Mouse (Mus musculus) left cerebral cortex, postnatal 4 days (tissue): ENCODE data around the gene Serhl. TPM values are rescaled to one million over a fixed set of nuclear protein-coding genes. Genes with fewer than 3 reads are reported as not detected.
A peak's percentile ranks its signal among the peaks of the same experiment; 100 is the strongest.
"Not testable (repeated sequence)": the region's sequence is repeated elsewhere in the genome, so short reads cannot be mapped to it uniquely, and the experiment has no call there.

Experiments
- DNase-seq: peaks from one replicate; pipeline ENCODE4 v3.0.0-alpha.2; 2022
- intact Hi-C: fragments of 180-260 bp; cut with DNase I; formaldehyde crosslinking; loops from one replicate; pipeline ENCODE4 v1.15.1; 2025
- total RNA-seq, 2 experiments: library from RNA; stranded (reverse); gene quantifications; 2 replicates each; pipeline ENCODE4 v1.2.3; 2021

Serhl gene
- total RNA-seq, 2 experiments from 2014 or later: 5.1 to 7.3 TPM

DNA sequence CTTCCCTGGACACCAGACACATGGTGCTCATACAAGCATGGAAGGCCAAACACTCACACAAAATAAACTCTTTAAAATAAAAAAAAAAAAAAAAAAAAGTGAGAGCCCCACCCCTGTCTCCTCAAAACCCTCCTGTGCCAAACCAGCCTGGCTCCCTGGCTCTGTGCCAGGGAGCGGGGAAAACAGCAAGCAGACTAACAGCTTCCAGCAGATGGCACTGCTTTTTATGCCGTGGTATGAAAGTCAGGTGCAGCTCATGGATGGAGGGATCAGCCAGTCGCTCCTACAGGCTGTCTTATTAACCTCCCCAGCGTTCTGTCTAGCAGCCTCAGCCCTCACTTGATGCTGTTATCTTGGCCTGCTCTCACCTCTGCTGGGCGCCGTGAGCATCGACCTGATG lies 29.1 kb downstream of the Serhl start:
- peak; percentile 80 for DNase-seq
- intact Hi-C loops: loop anchor here (10.0 kb wide), 1 partner anchor 314 kb away; no protein-coding TSS in a partner anchor

DNA sequence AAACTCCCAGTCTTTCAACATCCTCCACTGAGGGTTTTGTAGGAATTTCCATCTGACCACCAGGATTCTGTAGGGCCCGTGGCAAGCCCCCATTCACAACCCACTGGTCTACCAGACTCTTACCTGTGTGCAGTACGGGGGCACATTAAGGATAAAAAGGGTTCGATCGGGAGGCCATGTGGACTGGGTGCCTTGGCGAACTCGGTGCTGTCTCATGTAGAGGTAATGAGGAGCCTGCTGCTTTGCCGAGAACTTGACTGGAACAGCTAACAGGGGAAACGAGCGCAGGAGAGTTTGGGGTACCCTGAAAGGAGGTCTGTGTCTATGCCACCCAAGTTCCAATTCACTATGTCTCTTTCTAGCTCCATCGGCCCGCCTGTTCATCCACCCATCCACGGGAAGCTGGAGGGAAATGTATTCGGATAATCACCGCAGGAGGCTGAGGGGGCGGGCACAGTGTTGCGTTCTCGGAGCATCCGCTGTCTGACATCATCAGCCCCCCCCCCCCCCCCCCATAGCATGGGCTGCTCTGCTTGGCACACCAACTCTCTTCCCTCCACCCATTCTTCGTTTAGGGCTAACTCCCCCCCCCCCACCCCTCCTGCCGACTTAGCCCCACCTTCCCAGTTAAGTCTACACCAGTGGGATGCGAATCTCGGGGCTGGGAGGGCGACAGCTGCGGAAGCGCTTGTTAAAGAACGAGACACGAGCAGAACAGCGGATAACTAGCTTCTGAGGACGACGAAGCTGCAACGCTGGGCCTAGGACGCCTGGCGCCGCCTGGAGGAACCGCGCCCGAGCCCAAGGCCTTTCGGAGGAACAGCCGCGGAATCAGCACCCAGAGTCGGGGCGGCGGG lies 32.6 kb downstream of the Serhl start:
- intact Hi-C loops: loop anchor here (2.0 kb wide), 1 partner anchor 27 kb away; the partner anchor contains the start of gene Poldip3
- DNase-seq: peak; percentile 64

DNA sequence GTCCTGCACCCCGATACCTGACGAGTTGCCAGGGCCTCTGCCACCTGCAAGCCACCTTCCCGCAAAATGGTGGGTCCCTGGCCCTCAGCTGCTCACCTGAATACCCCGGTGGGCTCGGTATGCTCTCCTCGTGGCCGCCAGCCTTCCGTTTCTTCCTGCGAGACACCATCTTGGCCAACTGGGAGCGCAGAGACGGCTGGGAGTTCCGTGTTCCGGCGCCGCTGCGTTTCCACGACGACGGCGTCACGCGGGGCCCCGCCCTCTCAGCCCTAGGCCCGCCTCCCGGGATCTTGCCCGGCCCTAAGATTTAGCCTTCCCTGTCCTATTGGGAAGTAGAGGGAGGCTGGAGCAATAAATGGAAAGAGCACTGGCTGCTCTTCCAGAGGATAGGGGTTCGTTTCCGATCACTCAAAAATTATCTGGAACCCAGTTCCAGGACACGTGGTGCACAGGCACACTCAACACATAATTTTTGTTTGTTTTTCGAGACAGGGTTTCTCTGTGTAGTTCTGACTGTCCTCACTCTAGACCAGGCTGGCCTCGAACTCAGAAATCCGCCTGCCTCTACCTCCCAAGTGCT lies 33.4 kb downstream of the Serhl start, which contains the start of gene Rrp7a:
TSS of gene Rrp7a (minus strand) at position 236 of the 580 bp plus-strand sequence.
- intact Hi-C loops: loop anchor here (2.0 kb wide), 1 partner anchor 26 kb away; the partner anchor contains the start of gene Poldip3
- peak; percentile 92 for DNase-seq

DNA sequence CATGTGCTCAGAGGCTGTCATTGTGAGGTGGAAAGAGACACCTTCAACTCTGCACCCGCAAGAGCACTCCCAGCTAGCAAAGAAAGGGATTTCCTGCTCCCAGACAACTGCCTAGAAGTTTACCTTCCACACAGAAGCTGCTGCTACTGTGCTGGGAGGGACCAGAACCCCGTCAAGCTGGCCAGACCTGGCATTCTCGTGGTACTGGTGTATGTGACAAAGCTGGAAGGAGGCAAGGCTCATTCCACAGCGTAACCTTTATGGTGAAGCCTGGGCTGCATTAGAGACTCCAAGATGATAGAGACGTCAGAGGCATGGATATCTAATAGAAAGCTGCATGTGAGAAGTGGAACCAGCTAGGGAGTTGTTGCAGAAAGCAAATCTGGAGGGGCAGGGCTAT lies 35.3 kb downstream of the Serhl start:
- intact Hi-C loops: no loop called here
- DNase-seq: no peak

DNA sequence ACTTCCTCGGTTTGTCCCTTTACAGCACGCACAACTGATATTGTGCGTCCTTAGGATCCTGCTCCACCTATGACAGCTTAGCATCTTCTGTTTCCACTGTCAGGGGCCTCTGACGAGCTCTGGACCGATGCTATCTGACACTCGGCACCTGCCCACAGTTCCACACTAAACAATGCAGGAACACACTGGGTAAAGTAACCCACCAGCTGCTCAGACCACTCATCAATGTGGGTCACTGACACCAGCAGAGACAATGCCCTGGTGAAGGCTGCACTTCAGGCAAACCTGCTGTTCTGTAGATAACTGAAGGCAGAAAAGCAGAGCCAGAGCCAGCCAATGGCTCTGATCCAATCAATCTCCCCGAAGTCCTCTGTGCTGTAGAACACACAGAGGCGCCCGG lies 37.3 kb downstream of the Serhl start:
- no peak for DNase-seq
- intact Hi-C loops: no loop called here

DNA sequence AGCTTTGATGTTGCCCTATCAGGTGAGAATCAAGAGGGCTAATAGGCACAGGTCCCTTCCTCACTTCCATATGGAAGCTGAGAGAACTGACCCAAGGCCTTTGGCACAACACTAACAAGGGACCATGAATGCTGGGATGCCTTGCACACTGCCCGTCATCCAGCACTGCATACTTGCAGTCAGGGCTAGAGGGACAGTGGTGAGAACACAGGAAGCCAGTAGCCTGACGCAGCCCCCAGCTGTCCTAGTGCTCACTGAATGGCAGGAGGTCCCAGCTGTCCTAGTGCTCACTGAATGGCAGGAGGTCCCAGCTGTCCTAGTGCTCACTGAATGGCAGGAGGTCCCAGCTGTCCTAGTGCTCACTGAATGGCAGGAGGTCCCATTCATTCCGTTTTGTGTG lies 37.7 kb downstream of the Serhl start:
- intact Hi-C loops, DNase-seq: not testable (repeated sequence)

DNA sequence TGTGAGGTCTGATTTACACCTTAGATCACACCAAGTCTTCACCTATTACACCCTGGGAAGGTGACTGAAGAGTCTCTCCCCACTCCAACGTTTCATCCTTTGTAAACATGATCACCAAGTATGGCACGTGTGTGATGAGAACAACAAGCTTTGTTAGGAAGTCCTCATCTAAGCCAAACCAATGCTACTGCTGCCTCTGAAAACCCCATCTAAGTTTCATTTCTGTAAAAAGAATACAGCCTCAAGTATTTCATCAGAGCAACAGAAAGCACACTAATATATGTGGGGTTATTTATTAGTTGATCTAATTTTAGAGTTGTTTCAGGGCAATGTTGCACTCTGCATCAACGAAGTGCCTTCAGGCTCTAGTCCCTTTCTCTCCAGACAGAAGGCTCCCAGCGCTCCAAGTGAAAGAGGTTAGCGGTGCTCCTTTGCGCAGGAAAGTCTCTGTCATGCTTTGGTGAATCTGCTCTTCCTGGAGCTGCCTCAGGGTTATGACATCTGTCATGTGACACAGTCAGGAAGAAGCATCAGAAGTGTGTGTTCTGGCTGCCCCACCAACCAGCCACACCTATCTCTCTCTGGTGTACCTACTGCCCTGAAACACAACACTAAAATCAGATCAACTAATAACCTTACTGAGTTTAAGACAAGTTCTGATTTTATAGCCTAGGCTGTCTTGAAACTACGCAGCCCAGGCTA lies 40.4 kb downstream of the Serhl start:
- intact Hi-C loops: no loop called here
- no peak for DNase-seq

DNA sequence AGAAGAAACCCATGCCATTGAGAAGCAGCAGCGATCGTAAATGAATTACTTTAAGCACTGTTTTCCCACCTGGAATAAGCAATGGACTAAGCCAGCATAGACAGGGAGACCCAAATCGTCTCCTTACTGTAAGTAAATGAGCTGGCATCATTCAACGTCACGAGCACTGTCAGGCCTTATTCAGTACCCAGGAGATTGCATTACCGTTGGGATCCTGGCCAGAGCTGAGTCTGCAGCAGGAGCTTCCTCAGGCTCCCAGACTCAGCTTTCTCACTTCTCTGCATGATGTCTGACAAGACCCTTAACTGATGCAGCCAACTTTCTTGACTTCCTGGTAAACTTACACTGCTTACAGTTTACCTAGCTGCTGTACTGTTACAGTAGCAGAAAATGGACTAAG lies 45.4 kb downstream of the Serhl start:
- DNase-seq: no peak

DNA sequence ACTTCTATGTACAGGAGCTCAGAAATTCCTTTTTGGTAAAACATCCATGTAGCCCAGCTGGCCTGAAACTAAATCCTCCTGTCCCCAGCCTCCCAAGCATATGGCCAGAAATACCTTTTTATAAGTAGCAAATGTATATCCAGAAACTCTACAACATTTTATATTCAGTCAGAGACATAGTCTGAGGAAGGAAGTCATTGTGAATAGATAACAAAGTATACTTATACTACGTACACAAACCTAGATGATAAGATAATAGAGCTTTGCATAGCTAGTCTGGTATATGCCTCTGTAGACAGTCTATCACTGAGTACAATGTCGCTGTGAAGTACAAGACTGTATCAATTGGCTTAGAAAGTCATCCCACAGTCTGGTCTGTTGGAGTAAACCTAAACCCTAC lies 46.3 kb downstream of the Serhl start:
- no peak for DNase-seq
- intact Hi-C loops: no loop called here

More for the DNA sequence above, 45.4 kb downstream of the Serhl start:
- intact Hi-C loops: no loop called here

DNA sequence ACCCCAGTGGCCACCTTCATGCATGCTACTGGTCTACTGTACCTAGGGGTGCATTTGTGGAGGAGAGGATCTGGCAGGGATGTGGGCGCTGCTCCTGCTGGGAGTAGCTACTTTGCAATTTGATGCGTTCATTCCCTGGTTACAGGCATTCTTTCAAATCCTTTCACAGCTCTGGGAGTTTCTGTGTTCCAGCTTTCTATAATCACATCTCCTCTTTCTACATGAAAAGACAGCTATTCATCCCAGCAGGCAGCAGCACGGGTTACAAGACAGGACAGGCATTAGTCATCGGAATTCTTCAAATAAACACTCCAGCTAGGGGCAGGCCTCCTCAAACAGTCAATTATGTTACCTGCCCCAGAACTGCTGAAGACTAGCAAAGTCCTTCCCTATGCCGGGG lies 53.6 kb downstream of the Serhl start:
- no peak for DNase-seq

DNA sequence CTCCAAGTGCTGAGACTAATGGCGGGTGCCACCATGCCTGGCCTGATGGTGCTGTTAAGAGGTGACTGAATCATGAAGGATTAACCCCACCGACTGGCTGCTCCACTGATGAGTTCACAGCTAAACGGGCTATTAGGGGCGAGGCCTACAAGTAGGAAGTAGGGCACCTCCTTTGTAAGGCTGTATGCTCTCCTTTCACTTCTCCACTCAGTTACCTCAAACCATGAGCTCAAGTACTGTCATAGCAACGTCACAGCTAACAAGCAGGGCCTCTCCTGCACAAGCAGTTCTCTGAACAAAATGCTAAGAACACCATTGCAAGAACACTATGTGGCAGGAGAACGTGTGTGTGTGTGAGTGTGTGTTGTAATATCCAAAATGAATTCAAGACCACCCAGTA lies 56.2 kb downstream of the Serhl start:
- intact Hi-C loops: no loop called here
- DNase-seq: no peak

More for the DNA sequence above, 53.6 kb downstream of the Serhl start:
- intact Hi-C loops: no loop called here

DNA sequence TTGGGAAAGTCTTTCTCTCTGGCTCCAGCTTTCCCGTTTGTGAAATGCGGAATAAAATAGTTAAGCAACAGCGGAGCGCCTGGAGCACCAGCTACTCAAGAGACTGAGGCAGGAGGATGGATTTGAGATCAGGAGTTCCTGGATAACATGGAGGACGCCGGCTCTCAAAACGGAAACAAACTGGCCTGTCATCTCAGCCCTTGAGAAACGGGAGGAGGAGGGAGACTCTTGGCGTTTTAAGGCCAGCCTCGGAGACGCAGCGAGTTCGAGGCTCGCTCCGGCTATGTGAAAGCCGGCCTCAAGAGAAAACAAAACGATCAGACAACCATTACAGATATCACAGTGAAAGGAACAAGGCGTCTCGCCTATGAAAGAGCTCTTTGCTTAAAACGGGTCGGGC lies 59.1 kb downstream of the Serhl start:
- intact Hi-C loops: loop anchor here (2.0 kb wide), 1 partner anchor 26 kb away; the partner anchor contains the start of gene Rrp7a
- DNase-seq: no peak

DNA sequence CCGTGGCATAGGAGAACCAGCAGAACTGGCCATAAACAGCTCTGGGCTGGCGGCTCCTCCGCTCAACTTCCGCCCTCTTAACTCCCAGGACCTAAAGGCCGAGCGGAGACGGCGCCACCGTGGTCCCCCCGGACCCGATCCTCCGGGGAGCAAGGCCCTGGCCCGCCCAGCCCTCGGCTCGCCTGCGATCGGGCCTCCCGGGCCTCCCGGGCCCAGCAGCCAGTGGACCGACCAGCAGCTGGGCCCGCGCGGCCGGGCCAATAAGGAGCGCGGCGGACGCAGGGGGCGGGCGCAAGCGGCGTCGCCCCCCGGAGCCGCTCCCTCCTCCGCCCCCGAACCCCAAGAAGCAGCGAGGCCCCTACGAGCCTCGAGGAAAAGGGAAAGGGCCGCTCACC lies 59.5 kb downstream of the Serhl start:
- intact Hi-C loops: loop anchor here (2.0 kb wide), 1 partner anchor 26 kb away; the partner anchor contains the start of gene Rrp7a
- no peak for DNase-seq

DNA sequence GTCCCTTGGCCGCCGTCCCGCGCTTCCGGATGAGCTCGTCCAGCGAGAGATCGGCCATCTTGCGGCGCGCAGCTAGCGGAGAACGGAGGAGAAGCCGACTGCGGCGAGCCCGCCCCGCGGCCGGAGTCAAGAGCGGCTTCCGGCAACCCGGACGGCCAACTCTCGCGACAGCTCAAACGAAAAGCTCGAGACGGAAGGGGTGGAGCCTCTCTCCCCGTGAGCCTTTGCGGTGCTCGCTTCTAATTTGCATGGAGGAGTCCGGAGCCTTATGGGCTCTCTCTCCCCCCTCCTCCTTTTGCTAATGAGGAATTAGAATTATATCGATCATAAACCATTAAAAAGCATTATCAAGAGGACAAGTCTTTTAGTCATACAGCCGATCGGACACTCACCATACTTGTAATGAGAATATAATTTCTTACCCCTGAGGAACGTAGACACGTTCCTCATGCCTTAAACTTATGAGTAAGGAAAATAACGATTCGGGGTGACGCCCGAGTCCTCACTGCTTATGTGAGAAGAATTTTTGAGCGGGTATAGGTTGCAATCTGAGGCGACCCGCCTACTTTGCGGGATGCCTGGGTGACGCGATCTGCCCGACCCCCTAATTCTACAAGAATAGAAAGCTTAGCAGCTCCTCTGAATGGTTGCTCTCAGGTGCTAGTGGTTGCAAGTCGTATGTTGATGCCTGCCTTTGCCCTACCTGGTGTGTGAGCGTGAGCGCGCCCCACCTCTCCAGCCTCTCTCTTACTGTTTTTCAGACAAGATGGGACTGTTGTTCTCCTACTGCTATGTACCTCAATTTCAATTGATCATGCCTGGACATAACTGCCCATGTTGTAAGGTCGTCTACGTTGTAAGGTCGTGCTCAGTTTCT lies 60.1 kb downstream of the Serhl start, which contains the start of gene Poldip3:
TSS of gene Poldip3 (minus strand) at position 189 of the 877 bp plus-strand sequence.
- intact Hi-C loops: loop anchor here (2.0 kb wide), 1 partner anchor 27 kb away; the partner anchor contains the start of gene Rrp7a
- DNase-seq: peak; percentile 99

DNA sequence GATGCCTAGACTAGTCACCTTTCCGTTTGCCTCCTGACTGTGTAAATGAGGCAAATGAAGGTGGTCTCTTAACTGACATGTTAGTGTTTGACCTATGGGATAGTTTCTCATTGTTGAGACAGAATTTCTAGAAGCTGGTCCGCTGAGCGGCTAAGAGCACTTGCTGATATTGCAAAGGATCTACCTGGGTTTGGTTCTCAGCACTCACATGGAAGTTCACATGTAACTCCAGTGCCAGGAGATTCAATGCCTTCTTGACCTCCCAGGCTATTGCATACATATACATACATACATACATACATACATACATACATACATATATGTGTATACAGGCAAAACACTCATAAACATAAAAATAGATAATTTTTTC lies 60.8 kb downstream of the Serhl start:
- intact Hi-C loops: no loop called here
- DNase-seq: no peak

DNA sequence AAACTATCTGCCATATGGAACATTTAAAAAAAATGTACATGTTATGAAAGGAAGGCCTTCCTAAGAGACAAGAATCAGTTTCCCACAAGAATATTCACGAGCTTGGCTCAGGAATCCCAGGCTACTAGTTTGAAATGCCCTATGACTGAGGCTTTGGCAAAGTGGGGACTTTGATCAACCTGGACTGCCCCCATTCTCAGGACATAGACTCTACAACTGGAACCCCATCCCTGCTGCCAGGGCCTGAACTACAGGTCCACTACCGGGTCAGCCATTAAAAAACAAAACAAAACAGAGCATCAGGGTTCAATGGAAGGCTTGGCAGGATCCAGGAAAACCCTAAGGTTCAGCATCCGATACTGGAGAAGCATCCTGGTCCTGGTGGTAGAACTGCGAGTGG lies 61.4 kb downstream of the Serhl start:
- no peak for DNase-seq
- intact Hi-C loops: no loop called here

DNA sequence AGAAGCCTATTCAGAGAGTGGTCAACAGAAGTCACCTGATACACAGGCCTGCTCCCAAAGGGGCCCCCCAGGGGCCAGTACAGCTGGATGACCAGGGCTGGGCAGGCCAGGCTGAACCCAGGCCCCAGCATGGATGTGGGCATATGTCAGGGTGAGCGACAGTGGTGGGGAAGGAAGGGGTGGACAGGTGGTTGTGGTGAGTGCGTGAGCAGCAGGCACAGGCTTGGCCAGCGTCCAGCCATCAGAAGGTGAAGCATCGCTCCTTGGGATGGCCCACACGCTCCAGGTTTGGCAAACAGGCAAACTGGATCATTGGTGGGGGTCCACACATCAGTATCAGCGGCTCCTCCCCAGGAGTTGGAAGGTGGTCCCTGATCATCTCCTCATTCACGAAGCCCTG lies 65.0 kb downstream of the Serhl start:
- DNase-seq: no peak
- intact Hi-C loops: no loop called here

DNA sequence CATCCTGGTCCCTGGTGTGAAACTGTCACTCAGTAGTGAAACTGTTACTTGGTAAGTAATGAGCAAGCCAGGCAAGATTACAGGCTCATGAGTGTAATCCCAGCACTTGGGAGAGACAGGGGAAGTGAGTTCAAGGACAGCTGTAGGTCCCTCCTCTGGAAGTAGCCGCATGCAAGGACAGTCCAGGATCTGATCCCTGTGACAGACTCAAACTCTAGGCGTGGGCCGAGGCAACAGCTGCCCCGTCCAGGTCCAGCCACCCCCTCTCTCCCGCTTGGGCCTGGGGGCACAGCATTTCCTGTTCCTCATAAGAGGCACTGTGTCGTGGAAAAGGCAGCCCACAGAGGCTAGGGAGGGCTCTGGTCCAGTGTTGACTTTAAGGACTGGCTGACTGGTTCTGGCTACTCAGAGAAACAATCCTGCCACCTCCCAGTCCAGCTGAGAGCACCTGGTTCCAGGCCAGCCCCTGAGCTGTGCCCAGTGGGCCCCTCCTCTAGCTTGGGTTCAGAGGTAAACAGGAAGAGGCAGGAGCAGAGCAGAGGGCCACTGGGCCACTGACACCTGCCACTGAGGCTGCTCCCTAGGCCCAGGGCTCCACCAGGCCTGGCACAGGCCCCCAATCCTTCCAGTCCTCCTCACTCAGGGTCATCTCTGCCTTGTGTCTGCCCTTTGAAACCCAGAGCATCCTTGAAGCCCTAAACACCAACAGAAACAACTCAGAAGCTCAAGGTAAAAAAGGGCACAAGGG lies 66.5 kb downstream of the Serhl start:
- intact Hi-C loops: no loop called here
- no peak for DNase-seq

DNA sequence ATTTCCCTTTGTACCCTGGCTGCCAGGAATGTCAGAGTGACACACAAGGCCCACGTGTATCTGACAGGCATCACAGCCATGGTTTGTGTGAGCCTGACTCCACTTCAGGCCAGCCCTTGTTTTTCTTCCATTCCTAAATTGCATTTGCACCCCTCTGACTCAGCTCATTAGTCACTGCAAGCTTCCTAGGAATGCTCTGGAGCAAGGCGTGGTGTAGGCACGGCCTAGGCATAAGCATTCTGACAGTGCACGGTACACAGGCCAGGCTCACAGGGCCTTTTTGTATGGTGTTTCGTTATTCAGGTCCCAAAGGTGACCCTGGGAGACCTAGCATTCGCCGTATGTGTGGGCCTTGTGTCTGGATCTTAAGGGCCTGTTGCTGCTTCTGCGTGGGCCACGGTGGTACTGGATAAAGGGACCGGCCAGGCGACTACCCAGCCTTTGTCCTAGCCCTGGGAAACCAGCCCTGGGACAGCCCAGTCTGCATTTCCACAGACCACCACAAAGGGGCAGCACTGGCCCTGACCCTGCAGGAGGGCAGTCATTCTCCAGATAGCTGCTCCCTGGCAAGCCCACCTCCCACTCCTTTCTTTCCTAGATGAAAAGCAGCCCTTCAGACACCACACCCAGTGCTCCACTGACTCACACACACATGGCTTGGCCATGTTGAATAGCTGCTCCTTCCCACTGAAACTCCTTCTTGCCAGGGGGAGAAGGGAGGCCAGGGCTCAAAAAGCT lies 67.8 kb downstream of the Serhl start:
- intact Hi-C loops: no loop called here
- DNase-seq: peak; percentile 52
